Mouse (Mus musculus) erythroblast, embryonic 14.5 days (primary cell): ENCODE data around the gene Dnm1.

Experiments used
- GATA1 ChIP-seq: IDR thresholded peaks from 2 replicates; pipeline ENCODE4 v1.6.1; 2012; ENCODE audit warnings: low read length, inconsistent platforms, mixed read lengths
- TAL1 ChIP-seq: IDR thresholded peaks from 3 replicates; pipeline ENCODE4 v1.6.1; 2012; ENCODE audit warnings: low read length, inconsistent platforms, mixed read lengths

- no peak for TF ChIP-seq TAL1
- no peak for TF ChIP-seq GATA1
These were observed 92.5 kb downstream of the Dnm1 start for GRCm38 (mm10) chr2:32260635-32261034.
